Mouse (Mus musculus): ENCODE measurements around the gene Ptprs. TPM values are rescaled to one million over a fixed set of nuclear protein-coding genes. Genes with fewer than 3 reads are reported as not detected.

Gene Ptprs
- polyA plus RNA-seq, 1 experiment from 2014 or later = 19.3 TPM

DNA sequence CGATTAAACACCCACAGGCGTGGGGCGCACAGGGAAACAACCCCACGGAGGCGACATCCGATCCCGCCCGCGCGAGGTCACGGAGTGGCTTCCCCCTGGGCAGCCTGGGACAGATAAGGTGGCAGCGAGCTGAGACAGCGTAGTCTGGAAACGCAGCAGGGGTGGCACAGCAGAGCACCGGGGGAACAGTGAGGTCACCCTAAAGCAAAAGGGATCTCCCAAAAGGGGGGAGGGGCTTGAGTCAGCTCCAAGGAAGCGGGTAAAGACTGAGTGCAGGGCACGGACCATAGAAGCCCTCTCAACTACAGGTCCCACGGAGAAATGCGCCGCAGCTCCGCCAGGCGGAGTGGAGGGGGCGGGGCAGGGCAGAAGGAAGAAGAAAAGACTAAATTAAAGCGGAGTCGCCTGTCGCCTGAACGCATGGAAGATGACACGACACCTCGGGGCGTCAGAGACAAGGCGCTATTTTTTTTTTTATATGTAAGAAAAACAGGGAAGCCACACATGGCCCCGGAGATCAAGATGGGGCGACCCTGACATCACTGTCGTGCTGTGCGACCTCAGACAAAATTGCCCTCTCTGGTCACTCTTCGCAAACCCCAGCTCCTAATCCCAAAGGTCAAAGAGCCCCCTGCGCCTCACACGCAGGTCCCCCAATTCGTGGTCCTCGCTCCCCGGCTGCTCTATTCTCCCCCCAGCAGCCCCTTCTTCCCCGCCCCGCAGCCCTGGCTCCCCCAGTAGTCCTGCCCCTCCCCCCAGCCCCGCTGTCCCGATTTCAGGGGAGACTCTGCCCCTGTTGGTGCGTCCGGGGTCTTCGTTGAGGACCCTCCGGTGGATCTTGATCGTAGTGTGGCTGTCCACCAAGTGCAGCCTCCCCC lies 3.3 kb downstream of the Ptprs start:
- 3% methylated on average over 50 of the region's 50 CpGs for WGBS (ENCODE audit: insufficient replicate concordance)
- no peaks in the 10 kb centered on the region for H3K9me3 ChIP-seq (replicated peaks)
- no peaks in the 10 kb centered on the region for H3K36me3 ChIP-seq
- H3K27ac ChIP-seq = no peak overlapping the region
- no peak for ATAC-seq
- H3K4me2 ChIP-seq = peak overlapping the region; percentile 71
- peak overlapping the region; percentile 60 for H3K4me3 ChIP-seq
- H3K9ac ChIP-seq = no peak overlapping the region
- H3K4me1 ChIP-seq = peaks cover 71% of the 10 kb centered on the region
- peaks cover 100% of the 10 kb centered on the region for H3K27me3 ChIP-seq (replicated peaks)

DNA sequence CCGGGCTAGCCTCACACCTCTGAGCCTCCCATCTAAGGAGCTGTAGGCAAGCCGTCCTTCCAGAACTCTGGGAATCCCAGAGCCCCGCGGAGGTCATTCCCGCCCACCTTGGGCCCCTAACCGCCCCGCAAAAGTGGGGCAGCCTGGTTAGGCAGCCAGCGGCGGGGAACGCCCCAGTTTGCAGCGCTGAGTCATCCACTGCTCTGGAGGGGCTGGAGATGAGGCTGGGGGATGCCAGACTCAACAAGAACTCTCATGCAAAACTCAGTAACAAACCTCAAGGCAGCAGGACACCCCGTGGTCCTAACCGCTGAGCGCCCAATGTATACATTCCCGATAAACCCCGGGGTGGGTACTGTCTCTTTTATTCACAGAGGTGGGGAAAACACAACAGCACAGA lies 4.2 kb downstream of the Ptprs start:
- Histone ChIP-seq H3K4me2 (peak overlapping the region; percentile 71), H3K9ac (no peak overlapping the region), H3K27ac (no peak overlapping the region), H3K27me3 (replicated peaks) (peaks cover 94% of the 10 kb centered on the region), H3K9me3 (replicated peaks) (no peaks in the 10 kb centered on the region), H3K36me3 (no peaks in the 10 kb centered on the region), H3K4me1 (peaks cover 77% of the 10 kb centered on the region), H3K4me3 (peak overlapping the region; percentile 60; the same call in 1 of the 2 replicates)
- ATAC-seq = no peak
- 3% methylated on average over 16 of the region's 16 CpGs for WGBS (ENCODE audit: insufficient replicate concordance)

DNA sequence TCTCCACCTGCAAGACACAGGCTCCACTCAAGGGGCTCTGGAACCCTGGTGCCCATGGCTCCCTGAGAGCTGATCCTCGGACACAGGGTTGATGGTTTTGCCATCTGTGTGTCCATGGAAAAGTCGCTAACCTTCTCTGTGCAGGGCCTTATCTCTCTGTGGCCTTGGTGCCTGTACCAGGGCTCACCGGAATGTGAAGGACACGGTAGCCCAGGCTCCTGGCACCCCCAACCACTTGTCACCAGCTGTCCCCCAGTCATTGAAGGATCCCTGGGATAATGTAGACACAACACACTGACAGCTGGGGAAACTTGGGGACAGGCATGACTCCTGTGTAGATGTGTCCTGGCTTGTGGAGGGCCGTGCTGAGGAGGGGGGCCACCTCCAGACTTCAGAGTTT lies 5.1 kb downstream of the Ptprs start:
- H3K4me3 ChIP-seq = no peak overlapping the region
- H3K36me3 ChIP-seq = no peaks in the 10 kb centered on the region
- no peak for ATAC-seq
- no peak overlapping the region for H3K27ac ChIP-seq
- WGBS (ENCODE audit: insufficient replicate concordance) = 49% methylated on average over 5 of the region's 5 CpGs
- no peaks in the 10 kb centered on the region for H3K9me3 ChIP-seq (replicated peaks)
- no peak overlapping the region for H3K9ac ChIP-seq
- peaks cover 84% of the 10 kb centered on the region for H3K27me3 ChIP-seq (replicated peaks)
- no peak overlapping the region for H3K4me2 ChIP-seq
- H3K4me1 ChIP-seq = peaks cover 74% of the 10 kb centered on the region

DNA sequence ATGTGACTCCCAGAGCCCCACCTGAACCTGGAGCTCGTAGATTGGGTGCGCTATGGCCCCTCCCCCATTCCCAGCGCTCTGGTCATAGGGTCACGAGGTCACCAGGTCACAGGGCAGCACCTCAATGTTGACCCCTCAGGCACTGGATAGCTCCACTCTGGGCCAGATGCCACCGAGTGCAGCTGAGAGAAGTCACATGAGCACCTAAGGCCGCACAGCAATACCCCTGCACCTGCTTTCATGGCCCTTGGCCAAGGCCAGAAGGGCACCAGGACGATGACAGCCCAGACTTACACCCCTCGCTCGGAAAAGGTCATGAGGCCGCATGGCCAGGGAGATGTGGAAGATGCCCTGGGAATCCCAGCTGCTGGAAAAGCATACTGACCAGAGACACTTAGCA lies 5.7 kb downstream of the Ptprs start:
- 28% methylated on average over 10 of the region's 10 CpGs for WGBS (ENCODE audit: insufficient replicate concordance)
- Histone ChIP-seq H3K4me2 (peak overlapping the region; percentile 61), H3K4me3 (no peak overlapping the region), H3K27me3 (replicated peaks) (peaks cover 80% of the 10 kb centered on the region), H3K9me3 (replicated peaks) (no peaks in the 10 kb centered on the region), H3K27ac (no peak overlapping the region), H3K36me3 (no peaks in the 10 kb centered on the region), H3K9ac (no peak overlapping the region), H3K4me1 (peaks cover 68% of the 10 kb centered on the region)
- ATAC-seq = peak; percentile 33; the same call in 1 of the 2 replicates

GRCm38 (mm10) chr17:56470001-56470436 lies 6.3 kb downstream of the Ptprs start:
- Histone ChIP-seq H3K4me1 (peaks cover 63% of the 10 kb centered on the region), H3K4me3 (peak overlapping the region; percentile 40), H3K27me3 (replicated peaks) (peaks cover 79% of the 10 kb centered on the region), H3K27ac (peak overlapping the region; percentile 1; the same call in 1 of the 2 replicates), H3K4me2 (peak overlapping the region; percentile 61), H3K36me3 (no peaks in the 10 kb centered on the region), H3K9ac (peak overlapping the region; percentile 39; the same call in 1 of the 2 replicates), H3K9me3 (replicated peaks) (no peaks in the 10 kb centered on the region)
- ATAC-seq = no peak
- WGBS (ENCODE audit: insufficient replicate concordance) = 3% methylated on average over 26 of the region's 26 CpGs

DNA sequence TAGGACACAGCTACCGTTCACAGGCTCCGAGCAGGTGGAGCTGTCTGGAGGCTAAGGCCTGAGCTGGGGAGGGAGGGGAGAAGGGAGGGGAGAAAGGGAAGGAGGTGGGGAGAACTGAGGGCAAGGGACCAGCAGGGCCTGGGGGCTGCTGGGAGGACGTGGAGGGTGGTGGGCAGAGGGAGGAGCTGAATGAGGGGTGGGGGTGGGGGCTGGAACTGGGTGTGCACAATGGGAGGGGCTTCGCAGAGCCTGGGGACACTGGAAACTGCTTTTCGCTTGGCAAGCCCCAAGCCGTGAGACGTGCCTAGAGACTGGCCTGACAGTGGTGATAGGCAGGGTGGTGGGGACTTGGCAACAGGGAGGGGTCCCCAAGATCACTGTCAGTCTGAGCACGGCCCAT lies 7.0 kb downstream of the Ptprs start:
- Histone ChIP-seq H3K36me3 (no peaks in the 10 kb centered on the region), H3K4me2 (peak overlapping the region; percentile 61), H3K4me3 (no peak overlapping the region), H3K9me3 (replicated peaks) (no peaks in the 10 kb centered on the region), H3K4me1 (peaks cover 55% of the 10 kb centered on the region), H3K27ac (0 out of 2 replicates have a peak overlapping the region, but pooled peaks have one; percentile 1), H3K9ac (peak overlapping the region; percentile 39; the same call in 1 of the 2 replicates), H3K27me3 (replicated peaks) (peaks cover 77% of the 10 kb centered on the region)
- 13% methylated on average over 8 of the region's 8 CpGs for WGBS (ENCODE audit: insufficient replicate concordance)
- no peak for ATAC-seq

DNA sequence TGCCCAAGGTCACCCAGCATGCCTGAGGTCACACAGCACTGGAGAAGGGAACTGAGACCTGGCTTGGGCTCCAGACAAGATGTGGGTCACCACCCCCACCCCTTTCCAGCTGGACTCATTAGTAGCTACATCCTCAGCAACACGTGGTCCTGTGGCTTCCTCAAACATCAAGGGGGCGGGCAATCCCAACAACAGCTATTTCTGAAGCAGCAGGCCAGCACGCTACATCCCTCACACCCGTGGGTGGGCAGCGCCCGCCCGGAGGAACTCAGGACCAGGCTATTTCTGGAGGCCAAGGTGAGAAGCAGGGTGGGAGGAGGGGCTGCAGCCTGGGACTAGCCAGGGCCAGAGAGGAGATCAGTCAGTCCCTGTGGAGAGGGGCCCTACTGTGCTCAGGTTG lies 7.4 kb downstream of the Ptprs start:
- Histone ChIP-seq H3K36me3 (no peaks in the 10 kb centered on the region), H3K27me3 (replicated peaks) (peaks cover 76% of the 10 kb centered on the region), H3K9me3 (replicated peaks) (no peaks in the 10 kb centered on the region), H3K4me1 (peaks cover 52% of the 10 kb centered on the region), H3K4me2 (no peak overlapping the region), H3K27ac (no peak overlapping the region), H3K4me3 (no peak overlapping the region), H3K9ac (no peak overlapping the region)
- ATAC-seq = 0 out of 2 replicates have a peak, but pooled peaks have one; percentile 16
- WGBS (ENCODE audit: insufficient replicate concordance) = 32% methylated on average over 7 of the region's 7 CpGs

DNA sequence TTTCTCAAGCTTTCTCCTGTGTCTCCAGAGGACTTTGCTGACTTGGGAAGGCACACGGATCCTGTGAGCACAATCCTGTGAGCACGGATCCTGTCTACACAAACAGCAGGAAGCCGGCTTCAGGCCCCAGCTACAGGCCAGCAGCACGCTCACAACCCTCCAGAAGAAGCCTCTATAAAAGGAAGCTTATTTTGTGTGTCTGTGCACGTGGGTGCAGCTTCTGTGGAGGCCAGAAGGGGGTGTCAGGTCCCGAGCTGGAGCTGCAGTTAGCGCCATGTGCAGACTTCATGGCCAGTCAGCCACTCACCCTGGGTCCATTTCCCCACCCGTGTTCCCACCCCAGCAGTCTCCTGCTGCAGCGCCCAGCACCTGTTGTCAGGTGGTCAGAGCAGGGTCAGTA lies 7.9 kb downstream of the Ptprs start:
- no peaks in the 10 kb centered on the region for H3K9me3 ChIP-seq (replicated peaks)
- H3K27ac ChIP-seq = no peak overlapping the region
- H3K9ac ChIP-seq = no peak overlapping the region
- H3K27me3 ChIP-seq (replicated peaks) = peaks cover 76% of the 10 kb centered on the region
- H3K36me3 ChIP-seq = no peaks in the 10 kb centered on the region
- ATAC-seq = no peak
- peaks cover 52% of the 10 kb centered on the region for H3K4me1 ChIP-seq
- 77% methylated on average over 9 of the region's 9 CpGs for WGBS (ENCODE audit: insufficient replicate concordance)
- H3K4me3 ChIP-seq = no peak overlapping the region
- H3K4me2 ChIP-seq = no peak overlapping the region

DNA sequence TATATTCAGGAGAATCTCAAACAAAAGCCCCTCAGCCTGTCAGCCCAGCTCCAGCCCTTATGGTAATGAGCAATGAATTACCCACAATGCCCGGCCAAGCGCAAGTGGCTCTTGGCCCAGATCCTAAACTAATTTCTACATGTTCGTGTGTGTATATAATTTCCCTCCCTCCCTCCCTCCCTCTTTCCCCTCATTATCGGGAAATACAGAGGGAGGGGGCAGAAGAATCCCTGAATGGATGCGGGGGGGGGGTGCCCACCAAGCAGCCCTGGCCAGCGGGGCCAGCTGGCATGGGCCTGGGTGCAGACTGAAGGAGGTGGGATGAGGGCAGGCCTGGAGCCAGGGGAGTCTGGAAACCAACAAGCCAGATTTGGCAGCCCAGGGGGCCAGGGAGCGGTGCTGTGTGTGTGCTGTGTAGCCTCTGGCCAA lies 8.8 kb downstream of the Ptprs start:
- WGBS (ENCODE audit: insufficient replicate concordance) = 67% methylated on average over 7 of the region's 7 CpGs
- peaks cover 52% of the 10 kb centered on the region for H3K4me1 ChIP-seq
- peak overlapping the region; percentile 46; the same call in 1 of the 2 replicates for H3K27ac ChIP-seq
- H3K9ac ChIP-seq = no peak overlapping the region
- ATAC-seq = no peak
- H3K36me3 ChIP-seq = no peaks in the 10 kb centered on the region
- no peaks in the 10 kb centered on the region for H3K9me3 ChIP-seq (replicated peaks)
- no peak overlapping the region for H3K4me3 ChIP-seq
- H3K4me2 ChIP-seq = no peak overlapping the region
- peaks cover 73% of the 10 kb centered on the region for H3K27me3 ChIP-seq (replicated peaks)

- WGBS (ENCODE audit: insufficient replicate concordance) = 62% methylated on average over 6 of the region's 6 CpGs
- Histone ChIP-seq H3K27ac (no peak overlapping the region), H3K9ac (no peak overlapping the region), H3K9me3 (replicated peaks) (no peaks in the 10 kb centered on the region), H3K4me3 (no peak overlapping the region), H3K36me3 (no peaks in the 10 kb centered on the region), H3K4me1 (peaks cover 51% of the 10 kb centered on the region), H3K27me3 (replicated peaks) (peaks cover 66% of the 10 kb centered on the region), H3K4me2 (no peak overlapping the region)
- no peak for ATAC-seq
These were observed 9.5 kb downstream of the Ptprs start for GRCm38 (mm10) chr17:56466747-56467146.

- H3K36me3 ChIP-seq = no peaks in the 10 kb centered on the region
These were observed 11.5 kb downstream of the Ptprs start for GRCm38 (mm10) chr17:56464817-56465216.

DNA sequence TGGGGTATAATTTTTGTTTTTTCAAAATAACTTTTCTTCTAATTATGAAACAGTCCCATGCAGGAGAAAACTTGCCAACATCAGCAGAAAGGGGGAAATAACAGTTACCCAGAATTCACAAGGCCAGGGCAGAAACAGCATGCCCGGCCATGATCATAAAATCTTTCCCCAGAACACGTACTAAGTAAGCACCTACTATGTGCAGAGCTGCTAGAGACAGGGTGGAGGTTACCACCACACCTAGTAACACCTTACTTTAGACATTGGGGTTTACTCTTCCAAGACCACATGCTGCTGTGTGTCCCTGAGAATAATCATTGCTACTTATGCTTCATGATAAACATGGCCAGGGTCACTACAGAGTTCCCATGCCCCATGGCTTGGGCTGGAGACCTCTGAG lies 11.9 kb downstream of the Ptprs start:
- H3K27ac ChIP-seq = no peak overlapping the region
- no peak for ATAC-seq
- H3K4me3 ChIP-seq = no peak overlapping the region
- no peaks in the 10 kb centered on the region for H3K9me3 ChIP-seq (replicated peaks)
- H3K4me2 ChIP-seq = no peak overlapping the region
- H3K27me3 ChIP-seq (replicated peaks) = peaks cover 61% of the 10 kb centered on the region
- H3K36me3 ChIP-seq = no peaks in the 10 kb centered on the region
- WGBS (ENCODE audit: insufficient replicate concordance) = 70% methylated on average over 2 of the region's 2 CpGs
- H3K9ac ChIP-seq = no peak overlapping the region
- peaks cover 55% of the 10 kb centered on the region for H3K4me1 ChIP-seq

More at GRCm38 (mm10) chr17:56464817-56465216, 11.5 kb downstream of the Ptprs start:
- 52% methylated on average over 7 of the region's 7 CpGs for WGBS (ENCODE audit: insufficient replicate concordance)
- no peak for ATAC-seq
- no peak overlapping the region for H3K4me3 ChIP-seq
- no peak overlapping the region for H3K9ac ChIP-seq
- no peak overlapping the region for H3K27ac ChIP-seq
- no peaks in the 10 kb centered on the region for H3K9me3 ChIP-seq (replicated peaks)
- H3K27me3 ChIP-seq (replicated peaks) = peaks cover 65% of the 10 kb centered on the region
- no peak overlapping the region for H3K4me2 ChIP-seq
- H3K4me1 ChIP-seq = peaks cover 60% of the 10 kb centered on the region

All from liver, embryonic 12.5 days (tissue).